Mouse (Mus musculus): ENCODE data around the gene Cnpy1. TPM values are rescaled to one million over a fixed set of nuclear protein-coding genes. Genes with fewer than 3 reads are reported as not detected.

Cnpy1 gene
- total RNA-seq, 2 experiments from 2014 or later, result 0.31 to 0.83 TPM

GRCm38 (mm10) chr5:28241423-28241822, 4.2 kb downstream of the Cnpy1 start:
- DNase-seq (ENCODE audit: low spot score in 2 of 2), result no peak

GRCm38 (mm10) chr5:28239829-28240228, 5.8 kb downstream of the Cnpy1 start:
- no peak for DNase-seq (ENCODE audit: low spot score in 2 of 2)

GRCm38 (mm10) chr5:28238876-28239275, 6.7 kb downstream of the Cnpy1 start:
- DNase-seq (ENCODE audit: low spot score in 2 of 2), result no peak

- no peak for DNase-seq (ENCODE audit: low spot score in 2 of 2)
These were observed 7.5 kb downstream of the Cnpy1 start for GRCm38 (mm10) chr5:28238152-28238551.

- DNase-seq (ENCODE audit: low spot score in 2 of 2), result no peak
These were observed 7.9 kb downstream of the Cnpy1 start for GRCm38 (mm10) chr5:28237715-28238114.

GRCm38 (mm10) chr5:28237055-28237454, 8.6 kb downstream of the Cnpy1 start:
- no peak for DNase-seq (ENCODE audit: low spot score in 2 of 2)

- no peak for DNase-seq (ENCODE audit: low spot score in 2 of 2)
These were observed 9.5 kb downstream of the Cnpy1 start for GRCm38 (mm10) chr5:28236098-28236497.

GRCm38 (mm10) chr5:28232101-28232500, 13.5 kb downstream of the Cnpy1 start:
- DNase-seq (ENCODE audit: low spot score in 2 of 2), result no peak

- no peak for DNase-seq (ENCODE audit: low spot score in 2 of 2)
These were observed 26.0 kb downstream of the Cnpy1 start for GRCm38 (mm10) chr5:28219596-28219995.

GRCm38 (mm10) chr5:28213441-28213840, 32.2 kb downstream of the Cnpy1 start:
- no peak for DNase-seq (ENCODE audit: low spot score in 2 of 2)

GRCm38 (mm10) chr5:28211651-28212310, 33.8 kb downstream of the Cnpy1 start:
- no peak for DNase-seq (ENCODE audit: low spot score in 2 of 2)

GRCm38 (mm10) chr5:28210591-28211550, 34.7 kb downstream of the Cnpy1 start:
- no peak for DNase-seq (ENCODE audit: low spot score in 2 of 2)

- no peak for DNase-seq (ENCODE audit: low spot score in 2 of 2)
These were observed 35.8 kb downstream of the Cnpy1 start for GRCm38 (mm10) chr5:28209549-28210431.

GRCm38 (mm10) chr5:28208726-28209520, 36.7 kb downstream of the Cnpy1 start:
- DNase-seq (ENCODE audit: low spot score in 2 of 2), result no peak

GRCm38 (mm10) chr5:28207043-28207442, 38.6 kb downstream of the Cnpy1 start:
- DNase-seq (ENCODE audit: low spot score in 2 of 2), result no peak

GRCm38 (mm10) chr5:28206448-28206847, 39.2 kb downstream of the Cnpy1 start:
- DNase-seq (ENCODE audit: low spot score in 2 of 2), result no peak

- DNase-seq (ENCODE audit: low spot score in 2 of 2), result no peak
These were observed 40.9 kb downstream of the Cnpy1 start for GRCm38 (mm10) chr5:28204678-28205077.

- no peak for DNase-seq (ENCODE audit: low spot score in 2 of 2)
These were observed 42.5 kb downstream of the Cnpy1 start for GRCm38 (mm10) chr5:28203086-28203485.

- no peak for DNase-seq (ENCODE audit: low spot score in 2 of 2)
These were observed 46.3 kb downstream of the Cnpy1 start for GRCm38 (mm10) chr5:28199089-28199873.

- DNase-seq (ENCODE audit: low spot score in 2 of 2), result no peak
These were observed 50.1 kb downstream of the Cnpy1 start for GRCm38 (mm10) chr5:28195473-28195872.

Data from layer of hippocampus, postnatal 14 days (tissue).